Mouse (Mus musculus): ENCODE measurements around the gene Atf5. TPM values are rescaled to one million over a fixed set of nuclear protein-coding genes. Genes with fewer than 3 reads are reported as not detected.

Atf5 gene
- polyA plus RNA-seq, 1 experiment: 939 TPM

- Histone ChIP-seq H3K27me3 (ENCODE audit: control insufficient read depth, insufficient read depth, insufficient read length) (no peaks in the 10 kb centered on the region), H3K4me2 (ENCODE audit: low read depth) (no peak overlapping the region), H3K4me3 (peak overlapping the region; percentile 94), H3K79me2 (ENCODE audit: control insufficient read depth, insufficient read depth) (peaks cover 37% of the 10 kb centered on the region), H3K36me3 (ENCODE audit: control insufficient read depth, insufficient read depth) (peaks cover 39% of the 10 kb centered on the region), H3ac (ENCODE audit: control insufficient read depth, insufficient read length) (no peak overlapping the region)
- TF ChIP-seq E2F4 (IDR thresholded peaks at IDR 0.05; ENCODE audit: insufficient read depth) (no peak), CEBPB (IDR thresholded peaks at IDR 0.05; ENCODE audit: insufficient read depth, poor library complexity, severe bottlenecking) (no peak), POLR2A (IDR thresholded peaks at IDR 0.05; ENCODE audit: insufficient read length, low read depth) (peak; percentile 29), SRF (IDR thresholded peaks at IDR 0.05; ENCODE audit: control insufficient read depth, insufficient read length, low read depth) (no peak), POLR2AphosphoS2 (IDR thresholded peaks at IDR 0.05; ENCODE audit: insufficient read length, low read depth) (peak; percentile 77)
Measured at GRCm38 (mm10) chr7:44812651-44813325, 3.7 kb downstream of the Atf5 start.

GRCm38 (mm10) chr7:44810819-44811557, 5.5 kb downstream of the Atf5 start:
- peaks cover 39% of the 10 kb centered on the region for H3K36me3 ChIP-seq (ENCODE audit: control insufficient read depth, insufficient read depth)
- no peaks in the 10 kb centered on the region for H3K27me3 ChIP-seq (ENCODE audit: control insufficient read depth, insufficient read depth, insufficient read length)
- H3K4me2 ChIP-seq (ENCODE audit: low read depth): no peak overlapping the region
- H3ac ChIP-seq (ENCODE audit: control insufficient read depth, insufficient read length): no peak overlapping the region
- TF ChIP-seq POLR2AphosphoS2 (IDR thresholded peaks at IDR 0.05; ENCODE audit: insufficient read length, low read depth) (peak; percentile 88), CEBPB (IDR thresholded peaks at IDR 0.05; ENCODE audit: insufficient read depth, poor library complexity, severe bottlenecking) (no peak), SRF (IDR thresholded peaks at IDR 0.05; ENCODE audit: control insufficient read depth, insufficient read length, low read depth) (no peak), E2F4 (IDR thresholded peaks at IDR 0.05; ENCODE audit: insufficient read depth) (no peak)
- peaks cover 24% of the 10 kb centered on the region for H3K79me2 ChIP-seq (ENCODE audit: control insufficient read depth, insufficient read depth)
- no peak overlapping the region for H3K4me3 ChIP-seq

GRCm38 (mm10) chr7:44810365-44810764, 6.1 kb downstream of the Atf5 start:
- peaks cover 20% of the 10 kb centered on the region for H3K79me2 ChIP-seq (ENCODE audit: control insufficient read depth, insufficient read depth)
- peaks cover 4% of the 10 kb centered on the region for H3K27me3 ChIP-seq (ENCODE audit: control insufficient read depth, insufficient read depth, insufficient read length)
- no peak overlapping the region for H3ac ChIP-seq (ENCODE audit: control insufficient read depth, insufficient read length)
- peaks cover 39% of the 10 kb centered on the region for H3K36me3 ChIP-seq (ENCODE audit: control insufficient read depth, insufficient read depth)
- no peak overlapping the region for H3K4me2 ChIP-seq (ENCODE audit: low read depth)
- H3K4me3 ChIP-seq: no peak overlapping the region
- TF ChIP-seq REST (IDR thresholded peaks at IDR 0.05; ENCODE audit: insufficient read depth, insufficient read length) (no peak), CEBPB (IDR thresholded peaks at IDR 0.05; ENCODE audit: insufficient read depth, poor library complexity, severe bottlenecking) (no peak), MYOG (IDR thresholded peaks at IDR 0.05; ENCODE audit: control insufficient read depth in 1 of 3, insufficient read depth in 1 of 3, insufficient read length in 2 of 3, low read depth in 2 of 3) (no peak), TCF3 (IDR thresholded peaks at IDR 0.05; ENCODE audit: insufficient read length, low read depth) (no peak), MYOD1 (IDR thresholded peaks at IDR 0.05; ENCODE audit: control insufficient read depth in 1 of 3, insufficient read length in 2 of 3, low read depth in 2 of 3) (no peak), SRF (IDR thresholded peaks at IDR 0.05; ENCODE audit: control insufficient read depth, insufficient read length, low read depth) (no peak), POLR2A (IDR thresholded peaks at IDR 0.05; ENCODE audit: insufficient read length, low read depth) (peak; percentile 10), E2F4 (IDR thresholded peaks at IDR 0.05; ENCODE audit: insufficient read depth) (no peak), POLR2AphosphoS2 (IDR thresholded peaks at IDR 0.05; ENCODE audit: insufficient read length, low read depth) (peak; percentile 69), MAX (IDR thresholded peaks at IDR 0.05; ENCODE audit: low read depth) (no peak), TCF12 (IDR thresholded peaks at IDR 0.05; ENCODE audit: insufficient read depth, poor library complexity, severe bottlenecking) (no peak), USF1 (IDR thresholded peaks at IDR 0.05; ENCODE audit: low read depth) (no peak)

GRCm38 (mm10) chr7:44809466-44809865, 7.0 kb downstream of the Atf5 start:
- Histone ChIP-seq H3K4me2 (ENCODE audit: low read depth) (no peak overlapping the region), H3K27me3 (ENCODE audit: control insufficient read depth, insufficient read depth, insufficient read length) (peaks cover 8% of the 10 kb centered on the region), H3ac (ENCODE audit: control insufficient read depth, insufficient read length) (no peak overlapping the region), H3K79me2 (ENCODE audit: control insufficient read depth, insufficient read depth) (peaks cover 11% of the 10 kb centered on the region), H3K36me3 (ENCODE audit: control insufficient read depth, insufficient read depth) (peaks cover 36% of the 10 kb centered on the region), H3K4me3 (no peak overlapping the region)
- no peak for TF ChIP-seq TCF3 (IDR thresholded peaks at IDR 0.05; ENCODE audit: insufficient read length, low read depth)
- TF ChIP-seq CEBPB (IDR thresholded peaks at IDR 0.05; ENCODE audit: insufficient read depth, poor library complexity, severe bottlenecking): no peak
- no peak for TF ChIP-seq MAX (IDR thresholded peaks at IDR 0.05; ENCODE audit: low read depth)
- peak; percentile 97 for TF ChIP-seq POLR2AphosphoS2 (IDR thresholded peaks at IDR 0.05; ENCODE audit: insufficient read length, low read depth)
- no peak for TF ChIP-seq MYOD1 (IDR thresholded peaks at IDR 0.05; ENCODE audit: control insufficient read depth in 1 of 3, insufficient read length in 2 of 3, low read depth in 2 of 3)
- no peak for TF ChIP-seq TCF12 (IDR thresholded peaks at IDR 0.05; ENCODE audit: insufficient read depth, poor library complexity, severe bottlenecking)
- no peak for TF ChIP-seq MYOG (IDR thresholded peaks at IDR 0.05; ENCODE audit: control insufficient read depth in 1 of 3, insufficient read depth in 1 of 3, insufficient read length in 2 of 3, low read depth in 2 of 3)
- no peak for TF ChIP-seq REST (IDR thresholded peaks at IDR 0.05; ENCODE audit: insufficient read depth, insufficient read length)
- no peak for TF ChIP-seq POLR2A (IDR thresholded peaks at IDR 0.05; ENCODE audit: insufficient read length, low read depth)

- Histone ChIP-seq H3K4me3 (no peak overlapping the region), H3K36me3 (ENCODE audit: control insufficient read depth, insufficient read depth) (peaks cover 31% of the 10 kb centered on the region), H3K4me2 (ENCODE audit: low read depth) (no peak overlapping the region), H3K27me3 (ENCODE audit: control insufficient read depth, insufficient read depth, insufficient read length) (peaks cover 14% of the 10 kb centered on the region), H3ac (ENCODE audit: control insufficient read depth, insufficient read length) (no peak overlapping the region), H3K79me2 (ENCODE audit: control insufficient read depth, insufficient read depth) (peaks cover 6% of the 10 kb centered on the region)
- TF ChIP-seq POLR2A (IDR thresholded peaks at IDR 0.05; ENCODE audit: insufficient read length, low read depth): no peak
- peak; percentile 71 for TF ChIP-seq POLR2AphosphoS2 (IDR thresholded peaks at IDR 0.05; ENCODE audit: insufficient read length, low read depth)
Measured at GRCm38 (mm10) chr7:44808927-44809326, 7.5 kb downstream of the Atf5 start.

Measured in myocyte (in vitro differentiated cells).